Mouse (Mus musculus): ENCODE measurements around the gene Klk4. TPM values are rescaled to one million over a fixed set of nuclear protein-coding genes. Genes with fewer than 3 reads are reported as not detected.

Gene Klk4
- polyA plus RNA-seq, 1 experiment from 2014 or later = not detected

- H3K4me3 ChIP-seq (replicated peaks; ENCODE audit: low read depth, low read length) = no peak overlapping the region
- H3K27ac ChIP-seq (replicated peaks; ENCODE audit: low read depth, low read length) = no peak overlapping the region
- H3K4me1 ChIP-seq (ENCODE audit: control insufficient read depth, insufficient read depth, low read length) = no peaks in the 10 kb centered on the region
- no peaks in the 10 kb centered on the region for H3K27me3 ChIP-seq (ENCODE audit: control insufficient read depth, insufficient read depth, low read length)
- 69% methylated on average over 3 of the region's 3 CpGs for WGBS
- H3K36me3 ChIP-seq (ENCODE audit: control insufficient read depth, insufficient read depth, low read length) = no peaks in the 10 kb centered on the region
- H3K9me3 ChIP-seq (ENCODE audit: control insufficient read depth, low read length) = no peaks in the 10 kb centered on the region
- no peak overlapping the region for H3K4me2 ChIP-seq (ENCODE audit: low read length)
- DNase-seq = no peak
- no peak for ATAC-seq (ENCODE audit: low FRiP score, low TSS enrichment)
- no peak overlapping the region for H3K9ac ChIP-seq (replicated peaks; ENCODE audit: low read length)
Observed at GRCm38 (mm10) chr7:43891788-43892187, 10.8 kb downstream of the Klk4 start.

- Histone ChIP-seq H3K36me3 (ENCODE audit: control insufficient read depth, insufficient read depth, low read length) (no peaks in the 10 kb centered on the region), H3K4me2 (ENCODE audit: low read length) (no peak overlapping the region), H3K4me1 (ENCODE audit: control insufficient read depth, insufficient read depth, low read length) (no peaks in the 10 kb centered on the region), H3K27ac (replicated peaks; ENCODE audit: low read depth, low read length) (no peak overlapping the region), H3K4me3 (replicated peaks; ENCODE audit: low read depth, low read length) (no peak overlapping the region), H3K27me3 (ENCODE audit: control insufficient read depth, insufficient read depth, low read length) (no peaks in the 10 kb centered on the region), H3K9me3 (ENCODE audit: control insufficient read depth, low read length) (no peaks in the 10 kb centered on the region), H3K9ac (replicated peaks; ENCODE audit: low read length) (no peak overlapping the region)
- WGBS = 8% methylated on average over 1 of the region's 1 CpGs
- ATAC-seq (ENCODE audit: low FRiP score, low TSS enrichment) (peak; percentile 89), DNase-seq (peak; percentile 95)
Observed at GRCm38 (mm10) chr7:43894836-43895235, 13.9 kb downstream of the Klk4 start.

- Histone ChIP-seq H3K27ac (replicated peaks; ENCODE audit: low read depth, low read length) (no peak overlapping the region), H3K4me1 (ENCODE audit: control insufficient read depth, insufficient read depth, low read length) (no peaks in the 10 kb centered on the region), H3K4me3 (replicated peaks; ENCODE audit: low read depth, low read length) (no peak overlapping the region), H3K27me3 (ENCODE audit: control insufficient read depth, insufficient read depth, low read length) (no peaks in the 10 kb centered on the region), H3K4me2 (ENCODE audit: low read length) (no peak overlapping the region), H3K9ac (replicated peaks; ENCODE audit: low read length) (no peak overlapping the region), H3K9me3 (ENCODE audit: control insufficient read depth, low read length) (no peaks in the 10 kb centered on the region), H3K36me3 (ENCODE audit: control insufficient read depth, insufficient read depth, low read length) (no peaks in the 10 kb centered on the region)
- DNase-seq (no peak), ATAC-seq (ENCODE audit: low FRiP score, low TSS enrichment) (no peak)
- 81% methylated on average over 9 of the region's 9 CpGs for WGBS
Observed at GRCm38 (mm10) chr7:43914821-43915220, 33.9 kb downstream of the Klk4 start.

- Histone ChIP-seq H3K4me3 (replicated peaks; ENCODE audit: low read depth, low read length) (no peak overlapping the region), H3K9me3 (ENCODE audit: control insufficient read depth, low read length) (no peaks in the 10 kb centered on the region), H3K4me2 (ENCODE audit: low read length) (no peak overlapping the region), H3K27ac (replicated peaks; ENCODE audit: low read depth, low read length) (no peak overlapping the region), H3K27me3 (ENCODE audit: control insufficient read depth, insufficient read depth, low read length) (no peaks in the 10 kb centered on the region), H3K4me1 (ENCODE audit: control insufficient read depth, insufficient read depth, low read length) (no peaks in the 10 kb centered on the region), H3K9ac (replicated peaks; ENCODE audit: low read length) (no peak overlapping the region), H3K36me3 (ENCODE audit: control insufficient read depth, insufficient read depth, low read length) (no peaks in the 10 kb centered on the region)
- no peak for DNase-seq
- ATAC-seq (ENCODE audit: low FRiP score, low TSS enrichment) = no peak
- WGBS = 88% methylated on average over 13 of the region's 13 CpGs
Observed at GRCm38 (mm10) chr7:43918426-43918825, 37.5 kb downstream of the Klk4 start.

- H3K4me1 ChIP-seq (ENCODE audit: control insufficient read depth, insufficient read depth, low read length) = no peaks in the 10 kb centered on the region
- DNase-seq = no peak
- no peaks in the 10 kb centered on the region for H3K36me3 ChIP-seq (ENCODE audit: control insufficient read depth, insufficient read depth, low read length)
- H3K9me3 ChIP-seq (ENCODE audit: control insufficient read depth, low read length) = no peaks in the 10 kb centered on the region
- H3K27ac ChIP-seq (replicated peaks; ENCODE audit: low read depth, low read length) = no peak overlapping the region
- no peak for ATAC-seq (ENCODE audit: low FRiP score, low TSS enrichment)
- H3K4me3 ChIP-seq (replicated peaks; ENCODE audit: low read depth, low read length) = no peak overlapping the region
- H3K27me3 ChIP-seq (ENCODE audit: control insufficient read depth, insufficient read depth, low read length) = no peaks in the 10 kb centered on the region
- 78% methylated on average over 8 of the region's 8 CpGs for WGBS
- H3K9ac ChIP-seq (replicated peaks; ENCODE audit: low read length) = no peak overlapping the region
- no peak overlapping the region for H3K4me2 ChIP-seq (ENCODE audit: low read length)
Observed at GRCm38 (mm10) chr7:43918871-43919270, 37.9 kb downstream of the Klk4 start.

GRCm38 (mm10) chr7:43919559-43920451, 38.8 kb downstream of the Klk4 start:
- H3K27ac ChIP-seq (replicated peaks; ENCODE audit: low read depth, low read length) = no peak overlapping the region
- no peak overlapping the region for H3K4me3 ChIP-seq (replicated peaks; ENCODE audit: low read depth, low read length)
- ATAC-seq (ENCODE audit: low FRiP score, low TSS enrichment) = peak; percentile 85
- 32% methylated on average over 14 of the region's 14 CpGs for WGBS
- no peaks in the 10 kb centered on the region for H3K4me1 ChIP-seq (ENCODE audit: control insufficient read depth, insufficient read depth, low read length)
- DNase-seq = peak; percentile 84
- no peak overlapping the region for H3K4me2 ChIP-seq (ENCODE audit: low read length)
- no peaks in the 10 kb centered on the region for H3K36me3 ChIP-seq (ENCODE audit: control insufficient read depth, insufficient read depth, low read length)
- no peaks in the 10 kb centered on the region for H3K27me3 ChIP-seq (ENCODE audit: control insufficient read depth, insufficient read depth, low read length)
- H3K9me3 ChIP-seq (ENCODE audit: control insufficient read depth, low read length) = no peaks in the 10 kb centered on the region
- H3K9ac ChIP-seq (replicated peaks; ENCODE audit: low read length) = no peak overlapping the region

- no peaks in the 10 kb centered on the region for H3K27me3 ChIP-seq (ENCODE audit: control insufficient read depth, insufficient read depth, low read length)
- H3K36me3 ChIP-seq (ENCODE audit: control insufficient read depth, insufficient read depth, low read length) = no peaks in the 10 kb centered on the region
- H3K4me2 ChIP-seq (ENCODE audit: low read length) = no peak overlapping the region
- H3K4me1 ChIP-seq (ENCODE audit: control insufficient read depth, insufficient read depth, low read length) = no peaks in the 10 kb centered on the region
- no peaks in the 10 kb centered on the region for H3K9me3 ChIP-seq (ENCODE audit: control insufficient read depth, low read length)
- no peak overlapping the region for H3K4me3 ChIP-seq (replicated peaks; ENCODE audit: low read depth, low read length)
- H3K27ac ChIP-seq (replicated peaks; ENCODE audit: low read depth, low read length) = no peak overlapping the region
- WGBS = 87% methylated on average over 3 of the region's 3 CpGs
- DNase-seq = no peak
- H3K9ac ChIP-seq (replicated peaks; ENCODE audit: low read length) = no peak overlapping the region
- ATAC-seq (ENCODE audit: low FRiP score, low TSS enrichment) = no peak
Observed at GRCm38 (mm10) chr7:43920582-43920981, 39.6 kb downstream of the Klk4 start.

GRCm38 (mm10) chr7:43921087-43921486, 40.1 kb downstream of the Klk4 start:
- DNase-seq (no peak), ATAC-seq (ENCODE audit: low FRiP score, low TSS enrichment) (no peak)
- Histone ChIP-seq H3K36me3 (ENCODE audit: control insufficient read depth, insufficient read depth, low read length) (no peaks in the 10 kb centered on the region), H3K27me3 (ENCODE audit: control insufficient read depth, insufficient read depth, low read length) (no peaks in the 10 kb centered on the region), H3K9me3 (ENCODE audit: control insufficient read depth, low read length) (no peaks in the 10 kb centered on the region), H3K4me2 (ENCODE audit: low read length) (no peak overlapping the region), H3K4me1 (ENCODE audit: control insufficient read depth, insufficient read depth, low read length) (no peaks in the 10 kb centered on the region), H3K27ac (replicated peaks; ENCODE audit: low read depth, low read length) (no peak overlapping the region), H3K9ac (replicated peaks; ENCODE audit: low read length) (no peak overlapping the region), H3K4me3 (replicated peaks; ENCODE audit: low read depth, low read length) (no peak overlapping the region)
- 91% methylated on average over 6 of the region's 6 CpGs for WGBS

- H3K36me3 ChIP-seq (ENCODE audit: control insufficient read depth, insufficient read depth, low read length) = no peaks in the 10 kb centered on the region
- H3K4me2 ChIP-seq (ENCODE audit: low read length) = no peak overlapping the region
- no peaks in the 10 kb centered on the region for H3K27me3 ChIP-seq (ENCODE audit: control insufficient read depth, insufficient read depth, low read length)
- ATAC-seq (ENCODE audit: low FRiP score, low TSS enrichment) (no peak), DNase-seq (no peak)
- no peak overlapping the region for H3K27ac ChIP-seq (replicated peaks; ENCODE audit: low read depth, low read length)
- H3K4me3 ChIP-seq (replicated peaks; ENCODE audit: low read depth, low read length) = no peak overlapping the region
- no peaks in the 10 kb centered on the region for H3K4me1 ChIP-seq (ENCODE audit: control insufficient read depth, insufficient read depth, low read length)
- 86% methylated on average over 2 of the region's 2 CpGs for WGBS
- no peak overlapping the region for H3K9ac ChIP-seq (replicated peaks; ENCODE audit: low read length)
- H3K9me3 ChIP-seq (ENCODE audit: control insufficient read depth, low read length) = no peaks in the 10 kb centered on the region
Observed at GRCm38 (mm10) chr7:43921941-43922340, 41.0 kb downstream of the Klk4 start.

All from midbrain, embryonic 14.5 days (tissue).